Mouse (Mus musculus) lung, adult 2 months (tissue): Measurements from ENCODE around the gene Cxcl1. TPM values are rescaled to one million over a fixed set of nuclear protein-coding genes. Genes with fewer than 3 reads are reported as not detected.
"Not testable (repeated sequence)": the region's sequence is repeated elsewhere in the genome, so short reads cannot be mapped to it uniquely, and the experiment has no call there.

ENCODE experiments used
- DNase-seq: peaks from one replicate; pipeline ENCODE4 v3.0.0; 2022
- H3K4me1 ChIP-seq: fragments of 200-500 bp; 2 replicates; pipeline ENCODE4 v1.6.1; 2011; ENCODE audit warnings: low read length; ENCODE audit not compliant: control insufficient read depth, insufficient read depth
- H3K4me3 ChIP-seq: fragments of 200-500 bp; replicated peaks from 2 replicates; pipeline ENCODE3; 2011; ENCODE audit warnings: low read depth, mild to moderate bottlenecking, control low read depth, low read length; ENCODE audit errors: extremely low read depth
- CTCF ChIP-seq: fragments of 200-500 bp; IDR thresholded peaks from 2 replicates; pipeline ENCODE4 v1.5.1; 2011; ENCODE audit warnings: mild to moderate bottlenecking, low read length, control low read depth; ENCODE audit not compliant: insufficient read depth
- POLR2A ChIP-seq: fragments of 200-500 bp; IDR thresholded peaks from 2 replicates; pipeline ENCODE4 v1.6.1; 2011; ENCODE audit warnings: low read depth, mild to moderate bottlenecking, control low read depth, low read length, borderline replicate concordance; ENCODE audit errors: extremely low read depth
- WGBS: fragments of 180-500 bp; shearing (Covaris S2); methylation state at CpG from one replicate; pipeline ENCODE4 v1.1.7; 2018; 5-methylcytosine and 5-hydroxymethylcytosine counted together
- polyA plus RNA-seq: library from polyadenylated mRNA; depleted of rRNA; stranded (reverse); fragments of >200 nt; gene quantifications from 2 replicates; pipeline ENCODE4 v1.2.3, GENCODE M21; 2012; rRNA removed

Cxcl1 gene
- polyA plus RNA-seq: 1.9 and 2.5 TPM in 2 replicates

DNA sequence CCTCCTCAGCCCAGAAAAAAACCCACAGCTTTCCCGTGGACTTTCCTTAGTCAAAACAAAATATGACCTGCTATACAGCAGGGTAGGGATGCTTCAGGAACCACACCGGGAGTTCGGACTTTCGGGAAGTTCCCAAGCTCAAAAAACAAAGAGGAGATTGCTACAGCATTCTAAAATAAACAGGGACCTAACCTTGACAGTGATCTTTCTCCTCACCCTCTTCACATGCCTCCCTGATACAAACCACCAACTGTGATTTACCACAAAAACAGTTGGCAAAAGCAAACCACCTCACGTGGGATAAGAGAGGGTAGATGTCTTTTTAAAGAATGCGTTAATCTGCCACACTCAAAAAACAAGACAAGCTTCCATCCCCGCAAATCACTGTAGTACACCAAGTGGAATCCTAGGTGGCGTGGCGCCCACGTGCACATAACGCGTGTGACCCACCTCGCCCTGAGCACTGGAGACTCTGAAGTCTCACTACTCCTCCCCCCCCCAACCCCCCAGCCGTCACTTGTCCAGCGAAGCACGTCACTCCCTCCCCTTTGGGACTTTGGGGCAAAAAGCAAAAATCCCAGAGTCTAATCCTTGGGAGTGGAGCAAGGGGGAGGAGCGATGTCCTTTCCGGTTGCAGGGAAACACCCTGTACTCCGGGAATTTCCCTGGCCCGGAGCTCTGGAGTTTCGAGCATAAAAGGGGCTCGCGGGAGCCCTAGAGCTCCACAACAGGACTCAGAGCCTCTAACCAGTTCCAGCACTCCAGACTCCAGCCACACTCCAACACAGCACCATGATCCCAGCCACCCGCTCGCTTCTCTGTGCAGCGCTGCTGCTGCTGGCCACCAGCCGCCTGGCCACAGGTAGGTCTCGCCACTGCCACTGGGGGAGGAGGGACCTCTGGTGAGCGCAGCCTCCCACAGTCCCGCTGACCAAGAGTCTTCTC, at the start of gene Cxcl1:
Cxcl1 (plus strand) TSS at position 723 of the 945 bp plus-strand sequence.
- Histone ChIP-seq H3K4me3 (peak within 1 kb of the TSS; percentile 67), H3K4me1 (no peaks in the 10 kb centered on the region)
- 8% methylated on average over 30 of the region's 30 CpGs for WGBS
- DNase-seq: peak; percentile 37
- 0 out of 2 replicates have a peak, but pooled peaks have one; percentile 34 for TF ChIP-seq POLR2A
- peak; percentile 31; the same call in 1 of the 2 replicates for TF ChIP-seq CTCF

DNA sequence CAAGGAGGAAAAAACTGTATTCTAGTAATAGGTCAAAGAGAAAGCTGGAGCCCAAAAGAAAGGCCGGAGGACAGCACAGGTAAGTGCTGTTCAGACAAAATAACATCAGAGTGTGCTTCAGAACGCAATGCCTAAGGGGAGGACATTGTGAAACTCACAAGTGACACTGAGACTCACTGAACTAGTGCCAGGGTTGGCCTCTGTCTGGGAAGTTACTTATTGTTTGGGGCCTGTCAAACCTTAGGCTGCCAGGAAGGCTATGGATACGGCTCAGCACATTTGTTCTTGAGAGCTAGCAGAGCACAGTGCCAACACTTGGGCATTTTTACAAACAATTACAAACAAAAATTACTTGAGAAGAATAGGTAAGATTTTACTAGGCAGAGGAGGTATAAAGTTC, 47.1 kb upstream of the Cxcl1 start:
- Histone ChIP-seq H3K4me1 (no peaks in the 10 kb centered on the region), H3K4me3 (no peak overlapping the region)
- 54% methylated on average over 3 of the region's 3 CpGs for WGBS
- no peak for TF ChIP-seq CTCF
- TF ChIP-seq POLR2A: no peak
- no peak for DNase-seq

DNA sequence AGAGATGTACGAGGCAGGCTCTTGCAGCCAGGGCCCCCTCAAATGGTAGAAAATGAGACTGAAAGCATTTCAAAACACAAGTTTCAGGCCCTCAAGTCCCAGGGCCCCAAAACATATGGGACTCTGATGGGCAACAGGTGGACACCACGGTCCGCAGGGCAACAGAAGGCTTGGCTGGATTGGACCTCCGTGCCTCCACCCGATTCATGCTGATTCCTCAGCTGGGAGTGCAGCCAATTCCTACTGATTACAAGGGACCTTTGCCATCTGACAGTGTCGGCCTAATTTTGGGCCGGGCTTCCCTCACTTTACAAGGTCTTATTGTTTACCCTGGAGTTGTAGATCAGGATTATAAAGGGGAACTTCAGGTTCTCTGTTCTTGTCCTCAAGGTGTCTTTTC, 40.9 kb upstream of the Cxcl1 start:
- H3K4me1 ChIP-seq, DNase-seq, H3K4me3 ChIP-seq: not testable (repeated sequence)
- WGBS: 77% methylated on average over 7 of the region's 7 CpGs

DNA sequence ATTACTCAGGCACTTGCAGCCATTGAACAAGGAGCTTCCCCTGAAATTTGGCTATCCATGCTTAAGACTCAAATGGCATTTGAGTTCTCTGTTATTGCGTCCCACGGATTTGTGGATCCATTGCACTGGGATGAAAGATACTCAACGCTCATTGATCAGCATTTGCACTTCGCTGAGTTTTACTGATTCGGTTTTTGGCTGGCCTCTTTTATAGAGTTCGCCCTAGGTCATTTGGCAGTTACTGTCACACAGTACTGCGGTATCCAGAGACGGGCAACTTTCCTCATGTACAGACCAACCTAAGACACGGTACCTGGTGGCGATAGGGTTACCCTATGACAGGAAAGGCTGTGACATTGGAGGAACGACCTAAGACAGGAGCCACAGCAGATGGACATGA, 39.6 kb upstream of the Cxcl1 start:
- H3K4me3 ChIP-seq, H3K4me1 ChIP-seq, DNase-seq: not testable (repeated sequence)
- 94% methylated on average over 11 of the region's 11 CpGs for WGBS

DNA sequence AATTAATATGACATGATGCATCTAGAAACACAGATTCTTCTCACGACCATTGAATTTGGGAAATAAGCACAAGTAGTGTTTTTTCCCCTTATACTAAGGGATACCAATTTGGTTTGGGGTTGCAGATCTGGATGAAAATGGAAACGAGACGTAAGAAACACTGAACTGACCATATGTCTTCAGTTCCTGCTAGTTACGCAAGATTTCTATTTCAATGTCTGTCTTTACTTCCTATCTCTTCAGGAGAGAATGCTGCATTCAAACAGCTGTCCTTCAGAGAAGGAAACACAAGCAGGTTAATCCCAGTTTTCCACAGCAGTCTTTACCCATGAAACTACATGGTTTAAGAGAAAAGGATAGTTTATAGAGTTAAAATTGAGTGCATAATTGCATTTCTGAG, 37.8 kb upstream of the Cxcl1 start:
- no peak overlapping the region for H3K4me3 ChIP-seq
- 77% methylated on average over 4 of the region's 4 CpGs for WGBS
- DNase-seq: no peak
- no peak for TF ChIP-seq CTCF
- no peak for TF ChIP-seq POLR2A
- H3K4me1 ChIP-seq: no peaks in the 10 kb centered on the region

DNA sequence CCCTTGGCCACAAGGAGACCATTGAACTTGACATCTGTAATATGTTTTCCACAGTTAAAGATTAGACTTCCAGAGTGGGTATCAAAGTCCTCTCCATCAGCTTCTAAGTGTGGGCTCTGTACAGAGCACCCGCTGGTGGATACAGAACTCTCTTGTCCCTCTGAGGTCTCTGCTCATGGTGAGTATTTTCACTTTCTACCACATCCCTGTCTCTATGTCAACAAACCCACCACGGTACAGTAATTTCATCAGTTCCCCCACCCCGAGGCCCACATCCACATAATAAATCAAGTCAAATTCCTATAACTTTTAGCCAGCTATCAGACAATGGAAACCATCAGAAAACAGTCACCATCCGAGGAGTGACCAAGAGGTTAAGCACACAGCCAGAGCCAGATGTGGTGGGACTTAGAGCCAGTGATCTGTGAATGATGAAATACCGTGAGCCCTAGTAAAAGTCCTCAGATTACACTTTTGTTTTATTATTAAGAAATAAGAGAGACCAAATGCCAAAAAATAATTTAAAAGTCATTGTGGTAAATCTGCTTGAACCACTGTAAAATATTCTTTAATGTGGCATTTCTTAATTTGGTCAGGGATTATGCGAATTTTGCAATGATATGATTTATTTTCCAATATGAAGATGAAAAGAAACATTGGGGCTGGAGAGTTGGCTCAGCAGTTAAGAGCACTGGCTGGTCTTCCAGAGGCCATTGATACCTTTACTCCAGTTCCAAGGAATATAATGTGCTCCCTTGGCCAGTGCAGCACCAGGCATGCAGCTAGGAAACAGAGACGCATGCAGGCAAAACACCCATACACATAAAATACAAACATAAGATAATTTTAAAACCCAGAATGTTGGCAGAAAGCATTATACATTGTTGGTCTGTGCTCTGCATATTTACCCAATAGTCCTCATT, 35.5 kb upstream of the Cxcl1 start:
- H3K4me1 ChIP-seq: no peaks in the 10 kb centered on the region; the same call in 1 of the 2 replicates
- H3K4me3 ChIP-seq: no peak overlapping the region
- no peak for DNase-seq
- 63% methylated on average over 7 of the region's 7 CpGs for WGBS
- no peak for TF ChIP-seq CTCF
- TF ChIP-seq POLR2A: no peak

DNA sequence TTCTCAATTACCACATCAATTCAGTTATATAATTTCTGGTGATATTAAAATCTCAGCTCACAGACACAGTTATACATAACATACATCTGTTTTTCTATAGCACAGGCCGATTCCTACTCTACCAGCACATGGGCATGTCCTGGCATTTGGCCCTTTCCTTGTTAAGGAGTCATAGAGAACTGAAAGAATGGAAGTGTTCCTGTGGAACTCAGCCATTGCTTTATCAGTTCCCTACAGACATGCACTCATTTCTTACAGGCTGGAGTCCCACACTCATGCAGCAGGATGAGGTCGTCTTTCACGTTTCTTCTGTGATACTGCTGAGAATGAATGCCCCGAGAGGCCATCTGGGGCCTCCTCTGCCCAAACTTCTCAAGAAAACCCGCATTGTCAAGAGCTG, 33.6 kb upstream of the Cxcl1 start:
- WGBS: 47% methylated on average over 5 of the region's 5 CpGs
- H3K4me3 ChIP-seq: no peak overlapping the region
- no peak for DNase-seq
- no peak for TF ChIP-seq POLR2A
- no peak for TF ChIP-seq CTCF
- H3K4me1 ChIP-seq: no peaks in the 10 kb centered on the region; the same call in 1 of the 2 replicates

DNA sequence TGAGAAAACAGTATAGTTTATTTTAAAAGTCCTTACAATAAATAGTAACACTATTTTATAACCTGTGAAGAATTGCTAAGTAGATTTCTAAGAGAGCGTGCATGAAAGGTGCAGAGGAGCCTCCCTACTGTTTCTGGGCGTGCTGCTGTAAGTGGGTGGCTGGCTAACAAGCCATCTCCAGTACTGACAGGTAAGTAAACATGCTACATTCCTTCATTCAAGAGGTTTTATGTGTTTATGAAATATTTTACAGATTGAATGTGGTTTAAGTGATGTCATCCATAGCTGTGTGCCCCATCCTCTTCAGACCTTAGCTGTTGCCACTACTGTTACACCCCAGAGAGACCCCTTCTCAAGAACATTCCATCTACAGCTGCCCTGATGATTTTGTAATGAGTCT, 32.6 kb upstream of the Cxcl1 start:
- 75% methylated on average over 2 of the region's 2 CpGs for WGBS
- DNase-seq: no peak
- TF ChIP-seq CTCF: no peak
- no peak for TF ChIP-seq POLR2A
- no peaks in the 10 kb centered on the region; the same call in 1 of the 2 replicates for H3K4me1 ChIP-seq
- no peak overlapping the region for H3K4me3 ChIP-seq

DNA sequence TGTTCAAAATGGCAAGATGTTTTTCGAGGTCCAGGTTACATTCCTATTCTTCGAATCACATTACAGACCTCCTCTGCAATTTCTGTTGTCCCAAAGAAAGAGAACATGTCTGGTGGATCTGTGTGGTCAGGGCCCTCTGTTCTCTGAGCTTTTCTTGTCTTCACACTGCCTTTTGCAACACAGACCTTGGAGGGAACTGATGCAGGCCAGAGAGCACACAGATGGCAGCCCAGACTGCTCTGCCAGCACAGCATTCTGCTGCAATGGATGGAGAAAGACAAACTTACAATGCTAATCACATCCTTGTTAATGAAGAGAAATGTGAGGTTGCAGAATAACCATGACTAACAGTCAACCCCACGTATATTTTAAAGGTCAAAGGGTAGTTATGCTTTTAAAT, 32.0 kb upstream of the Cxcl1 start:
- Histone ChIP-seq H3K4me3 (no peak overlapping the region), H3K4me1 (no peaks in the 10 kb centered on the region; the same call in 1 of the 2 replicates)
- 64% methylated on average over 3 of the region's 3 CpGs for WGBS
- DNase-seq: no peak
- TF ChIP-seq CTCF (no peak), POLR2A (no peak)
